Mouse (Mus musculus): ENCODE results near the gene Tead1.

- no peak for TF ChIP-seq USF1 (IDR thresholded peaks at IDR 0.05; ENCODE audit: low read depth)
- TF ChIP-seq POLR2AphosphoS2 (IDR thresholded peaks at IDR 0.05; ENCODE audit: insufficient read length, low read depth): no peak
Observed at GRCm38 (mm10) chr7:112776670-112777069, 97.6 kb downstream of the Tead1 start.

Data from myocyte (in vitro differentiated cells).